Comparison of ENCODE assay signal across 7 mouse cellular contexts in the genomic region with DNA sequence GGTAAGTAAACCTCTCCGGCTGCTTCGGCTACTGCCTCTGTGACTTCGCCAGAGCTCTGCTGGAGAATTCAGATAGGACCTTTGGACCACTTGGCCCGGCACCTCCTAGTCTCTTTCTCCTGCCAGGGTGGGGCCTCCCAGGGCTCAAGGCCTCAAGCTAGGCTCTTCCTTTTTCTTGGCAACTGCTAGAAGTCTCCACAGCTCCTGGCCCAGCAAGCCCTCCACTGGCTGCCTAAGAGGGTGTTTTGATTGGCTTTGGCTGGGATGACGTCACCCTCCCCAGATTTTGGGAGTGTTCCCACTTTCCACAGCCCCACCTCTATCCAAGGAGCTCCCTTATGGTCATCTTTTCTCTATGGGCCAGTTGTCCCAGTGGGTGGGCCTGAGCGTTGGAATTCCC.
DNase-seq lines count a peak whose midpoint lies in the region; ATAC-seq and TF ChIP-seq lines count a peak whose summit lies in the region.

No protein-coding gene starts in this region.

- 54% methylated on average over 6 of the region's 6 CpGs for WGBS in intestine, embryonic 16.5 days

- H3K9ac ChIP-seq in intestine, embryonic 16.5 days (ENCODE audit: low read depth, low read length): no peak overlapping the region

- no peak overlapping the region; the same call in 1 of the 2 replicates for H3K4me2 ChIP-seq in intestine, embryonic 16.5 days (ENCODE audit: low read depth, low read length)

- TF ChIP-seq CTCF in embryonic fibroblast, embryonic 13.5 days (IDR thresholded peaks at IDR 0.05; ENCODE audit: borderline replicate concordance, insufficient read depth, low read length): no peak

- H3K9me3 ChIP-seq in intestine, embryonic 16.5 days (ENCODE audit: control insufficient read depth, low read length): no peaks in the 10 kb centered on the region

- H3K36me3 ChIP-seq in intestine, embryonic 16.5 days (ENCODE audit: control insufficient read depth, insufficient read depth, low read length): no peaks in the 10 kb centered on the region

- H3K4me1 ChIP-seq in embryonic fibroblast, embryonic 13.5 days (ENCODE audit: control insufficient read depth, insufficient read depth, low read length): no peaks in the 10 kb centered on the region
- H3K4me1 ChIP-seq in intestine, embryonic 16.5 days (ENCODE audit: control insufficient read depth, insufficient read depth, low read length): peaks cover 20% of the 10 kb centered on the region

- TF ChIP-seq POLR2A in embryonic fibroblast, embryonic 13.5 days (IDR thresholded peaks at IDR 0.05; ENCODE audit: low read depth, low read length): no peak

- H3K27me3 ChIP-seq in intestine, embryonic 16.5 days (replicated peaks; ENCODE audit: control insufficient read depth, insufficient read depth, low read length): no peaks in the 10 kb centered on the region

- H3K27ac ChIP-seq in embryonic fibroblast, embryonic 13.5 days (ENCODE audit: insufficient read depth, low read length): peak overlapping the region; percentile 68
- peak overlapping the region; percentile 57 for H3K27ac ChIP-seq in intestine, embryonic 16.5 days (ENCODE audit: low read length)

- H3K4me3 ChIP-seq in embryonic fibroblast, embryonic 13.5 days (ENCODE audit: insufficient read depth, low read length): no peak overlapping the region
- H3K4me3 ChIP-seq in intestine, embryonic 16.5 days (ENCODE audit: low read length): no peak overlapping the region

- peak; percentile 43 for DNase-seq in MN1 (ENCODE audit: low spot score)
- DNase-seq in adrenal gland, adult (ENCODE audit: inconsistent age in 2 of 2, low spot score in 1 of 2): peak; percentile 58 to 84
- DNase-seq in lung, postnatal 10 days: peak; percentile 92
- DNase-seq in embryo, embryonic 9.5 days (ENCODE audit: extremely low spot score): no peak

- peak; percentile 68 for ATAC-seq in intestine, embryonic 16.5 days
- ATAC-seq in activated CD4-positive, CD25-positive, alpha-beta regulatory T cell, adult 4 months: no peak
